8 mouse cellular contexts compared by ENCODE assay signal in the genomic region with DNA sequence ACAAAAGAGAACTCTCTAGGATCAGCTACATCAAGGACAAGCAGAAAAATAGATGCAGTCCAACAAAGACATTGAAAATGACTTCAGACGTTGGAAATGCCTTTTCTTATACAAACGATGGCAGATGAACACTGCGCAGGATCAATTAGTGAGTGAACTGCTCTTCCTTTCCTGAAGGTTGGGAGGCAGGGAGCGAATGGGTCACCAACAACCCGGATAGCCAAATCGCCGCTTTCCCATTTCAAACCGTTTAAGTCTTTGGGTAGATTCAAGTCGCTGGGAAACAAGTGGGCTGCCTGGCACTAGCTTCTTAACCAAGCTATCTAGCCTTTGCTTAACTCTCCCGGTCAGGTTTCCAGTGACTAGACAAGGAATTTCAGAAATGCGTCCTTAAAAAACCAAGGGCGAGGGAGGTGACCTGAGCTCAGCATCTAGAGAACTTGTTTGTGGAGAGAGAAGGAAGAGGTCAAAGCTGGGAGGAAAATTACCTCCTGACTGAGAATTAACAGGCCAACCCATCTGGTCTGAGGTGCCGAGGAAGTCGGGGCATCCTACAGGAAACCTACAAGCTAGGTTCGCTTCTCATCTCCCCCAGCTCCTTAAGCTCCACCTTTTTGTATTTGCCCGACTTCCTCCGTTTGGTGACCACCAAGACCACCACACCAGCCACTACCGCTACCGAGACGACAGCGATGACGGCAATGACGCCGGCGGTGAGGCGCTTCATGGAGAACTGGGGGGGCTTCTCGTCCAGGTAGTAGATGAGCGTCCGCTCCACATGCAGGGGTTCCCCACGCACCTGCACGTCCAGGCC. TPM values are rescaled to one million over a fixed set of nuclear protein-coding genes. Genes with fewer than 3 reads are reported as not detected.
A peak's percentile ranks its signal among the peaks of the same experiment; 100 is the strongest.
DNase-seq lines count a peak whose midpoint lies in the region; ATAC-seq and TF ChIP-seq lines count a peak whose summit lies in the region.

No protein-coding gene starts in this region.

- DNase-seq in lung, adult 2 months: peak; percentile 26
- no peak for DNase-seq in lung, postnatal 36 days
- no peak for DNase-seq in limb, embryonic 14.5 days (ENCODE audit: low spot score)
- no peak for DNase-seq in adrenal gland, postnatal 4 days (ENCODE audit: low spot score in 2 of 2)
- DNase-seq in left cerebral cortex, adult 11 months (ENCODE audit: low spot score): no peak
- DNase-seq in MN1 (ENCODE audit: low spot score): no peak

- 11% methylated on average over 31 of the region's 31 CpGs for WGBS in lung, adult 2 months
- WGBS in forebrain, embryonic 13.5 days: 7% methylated on average over 31 of the region's 31 CpGs
- WGBS in limb, embryonic 14.5 days: 11% methylated on average over 31 of the region's 31 CpGs
- 7% methylated on average over 31 of the region's 31 CpGs for WGBS in neural tube, embryonic 15.5 days

- no peaks in the 10 kb centered on the region; the same call in 1 of the 2 replicates for H3K4me1 ChIP-seq in lung, adult 2 months (ENCODE audit: control insufficient read depth, insufficient read depth, low read length)
- H3K4me1 ChIP-seq in forebrain, embryonic 13.5 days: peaks cover 17% of the 10 kb centered on the region
- peaks cover 6% of the 10 kb centered on the region for H3K4me1 ChIP-seq in limb, embryonic 14.5 days (ENCODE audit: control insufficient read depth, insufficient read depth, low read length)
- peaks cover 27% of the 10 kb centered on the region for H3K4me1 ChIP-seq in neural tube, embryonic 15.5 days

- no peak for ATAC-seq in forebrain, embryonic 13.5 days
- no peak for ATAC-seq in limb, embryonic 14.5 days (ENCODE audit: low FRiP score, low read depth)
- no peak; the same call in 1 of the 2 replicates for ATAC-seq in neural tube, embryonic 15.5 days (ENCODE audit: low FRiP score)

- H3K27me3 ChIP-seq in forebrain, embryonic 13.5 days: peaks cover 61% of the 10 kb centered on the region
- peaks cover 53% of the 10 kb centered on the region for H3K27me3 ChIP-seq in limb, embryonic 14.5 days (ENCODE audit: control insufficient read depth, insufficient read depth, low read length)
- peaks cover 61% of the 10 kb centered on the region for H3K27me3 ChIP-seq in neural tube, embryonic 15.5 days (replicated peaks)

- no peak overlapping the region; the same call in 1 of the 2 replicates for H3K9ac ChIP-seq in forebrain, embryonic 13.5 days
- peak overlapping the region; percentile 38; the same call in 1 of the 2 replicates for H3K9ac ChIP-seq in limb, embryonic 14.5 days (ENCODE audit: low read depth, low read length, severe bottlenecking)
- peak overlapping the region; percentile 47 for H3K9ac ChIP-seq in neural tube, embryonic 15.5 days (replicated peaks)

- H3K4me3 ChIP-seq in lung, adult 2 months (replicated peaks; ENCODE audit: extremely low read depth, low read depth, low read length): peak overlapping the region; percentile 61
- H3K4me3 ChIP-seq in forebrain, embryonic 13.5 days: peak overlapping the region; percentile 48
- H3K4me3 ChIP-seq in limb, embryonic 14.5 days (replicated peaks; ENCODE audit: low read length): peak overlapping the region; percentile 41
- H3K4me3 ChIP-seq in neural tube, embryonic 15.5 days (replicated peaks): peak overlapping the region; percentile 54

- H3K4me2 ChIP-seq in forebrain, embryonic 13.5 days: peak overlapping the region; percentile 80
- H3K4me2 ChIP-seq in limb, embryonic 14.5 days (replicated peaks; ENCODE audit: low read depth, low read length, severe bottlenecking): peak overlapping the region; percentile 64
- H3K4me2 ChIP-seq in neural tube, embryonic 15.5 days: peak overlapping the region; percentile 93

- no peak for TF ChIP-seq CTCF in lung, adult 2 months (IDR thresholded peaks at IDR 0.05; ENCODE audit: insufficient read depth, low read length)

- H3K9me3 ChIP-seq in forebrain, embryonic 13.5 days (replicated peaks): no peaks in the 10 kb centered on the region
- H3K9me3 ChIP-seq in limb, embryonic 14.5 days (ENCODE audit: control insufficient read depth, low read length): no peaks in the 10 kb centered on the region
- no peaks in the 10 kb centered on the region for H3K9me3 ChIP-seq in neural tube, embryonic 15.5 days (replicated peaks)

- H3K36me3 ChIP-seq in forebrain, embryonic 13.5 days (ENCODE audit: poor library complexity, severe bottlenecking): no peaks in the 10 kb centered on the region
- no peaks in the 10 kb centered on the region for H3K36me3 ChIP-seq in limb, embryonic 14.5 days (ENCODE audit: control insufficient read depth, insufficient read depth, low read length)
- no peaks in the 10 kb centered on the region for H3K36me3 ChIP-seq in neural tube, embryonic 15.5 days

- TF ChIP-seq POLR2A in lung, adult 2 months (IDR thresholded peaks at IDR 0.05; ENCODE audit: borderline replicate concordance, extremely low read depth, low read depth, low read length): no peak
- TF ChIP-seq POLR2A in limb, embryonic 14.5 days (IDR thresholded peaks at IDR 0.05; ENCODE audit: borderline replicate concordance, extremely low read depth, insufficient read depth, insufficient read length): no peak

- no peak overlapping the region for H3K27ac ChIP-seq in forebrain, embryonic 13.5 days
- H3K27ac ChIP-seq in limb, embryonic 14.5 days (replicated peaks; ENCODE audit: low read depth, low read length): no peak overlapping the region
- H3K27ac ChIP-seq in neural tube, embryonic 15.5 days (replicated peaks): no peak overlapping the region

RNA-seq across cellular contexts. Expression of gene Tacstd2, which starts 1.2 kb away (rescaled TPM):
- 83.6 and 97.3 TPM in 2 replicates for polyA plus RNA-seq in lung, adult 2 months (2012; rRNA removed)
- polyA plus RNA-seq in forebrain, embryonic 13.5 days (2015; fragmentation: Nextera tagmentation; extraction: Ambion mirVana): 0.13 and 0.23 TPM in 2 replicates
- polyA plus RNA-seq in limb, embryonic 14.5 days (2012; rRNA removed): 70.8 and 87.1 TPM in 2 replicates
- polyA plus RNA-seq in limb, embryonic 14.5 days (2014; fragmentation: Nextera tagmentation; extraction: Ambion mirVana): 152 and 195 TPM in 2 replicates
- polyA plus RNA-seq in neural tube, embryonic 15.5 days (2015; fragmentation: Nextera tagmentation; extraction: Ambion mirVana): 0.73 and 5.6 TPM in 2 replicates
- total RNA-seq in adrenal gland, postnatal 4 days (2021): 1 to 10 TPM in 1 of 2 experiments, under 1 TPM in 1; 0.23 to 3.4 TPM

RNA-seq across cellular contexts. Expression of gene Il23r, which starts 42.7 kb away (rescaled TPM):
- polyA plus RNA-seq in lung, adult 2 months (2012; rRNA removed): 0.11 TPM in 1 of 2 replicates, not detected in the other
- not detected in 2 replicates for polyA plus RNA-seq in forebrain, embryonic 13.5 days (2015; fragmentation: Nextera tagmentation; extraction: Ambion mirVana)
- polyA plus RNA-seq in limb, embryonic 14.5 days (2012; rRNA removed): not detected in 2 replicates
- not detected in 2 replicates for polyA plus RNA-seq in limb, embryonic 14.5 days (2014; fragmentation: Nextera tagmentation; extraction: Ambion mirVana)
- not detected in 2 replicates for polyA plus RNA-seq in neural tube, embryonic 15.5 days (2015; fragmentation: Nextera tagmentation; extraction: Ambion mirVana)
- under 1 TPM; 0.28 to 0.39 TPM for total RNA-seq in adrenal gland, postnatal 4 days (2021)

Comparison
In these comparisons a context has a peak if more than half of its experiments do, and no peak if none do; other contexts are left out.
1. RNA of gene Tacstd2, which starts 1.2 kb away (polyA plus RNA-seq): 70.8 to 195 TPM in limb, embryonic 14.5 days and 83.6 to 97.3 TPM in lung, adult 2 months; 0.73 to 5.6 TPM in neural tube, embryonic 15.5 days and 0.13 to 0.23 TPM in forebrain, embryonic 13.5 days; every median in the first group is over 10 times any median in the second.
2. Peak in every context shown above with its lines, with median percentiles within 50 percentile points of each other: H3K4me3 ChIP-seq and H3K4me2 ChIP-seq.